Mouse (Mus musculus) lung, embryonic 14.5 days (tissue): ENCODE results near the gene Pi4k2a. TPM values are rescaled to one million over a fixed set of nuclear protein-coding genes. Genes with fewer than 3 reads are reported as not detected.
A peak's percentile ranks its signal among the peaks of the same experiment; 100 is the strongest.

Source experiments
- ATAC-seq: fragments of 200-750 bp; cut with Nextera tagmentation; 2 replicates; pipeline ENCODE4 v1.8.0; 2017; ENCODE audit warnings: mild to moderate bottlenecking, moderate TSS enrichment, moderate library complexity; ENCODE audit not compliant: insufficient read depth
- DNase-seq: peaks from one replicate; pipeline ENCODE4 v3.0.0-alpha.2; 2015
- H3K27ac ChIP-seq: fragments of 300-500 bp; sonication (generic); 2 replicates; pipeline ENCODE4 v1.5.1; 2014; ENCODE audit warnings: low read depth, mild to moderate bottlenecking, moderate library complexity
- H3K27me3 ChIP-seq: fragments of 300-500 bp; sonication (generic); 2 replicates; pipeline ENCODE4 v1.6.1; 2014; ENCODE audit warnings: low read length, control low read depth; ENCODE audit not compliant: insufficient read depth
- H3K36me3 ChIP-seq: fragments of 300-500 bp; sonication (generic); 2 replicates; pipeline ENCODE4 v1.6.1; 2014; ENCODE audit warnings: control low read depth; ENCODE audit not compliant: insufficient read depth
- H3K4me1 ChIP-seq: fragments of 300-500 bp; sonication (generic); 2 replicates; pipeline ENCODE4 v1.6.1; 2014; ENCODE audit warnings: antibody characterized with exemption, control low read depth; ENCODE audit not compliant: insufficient read depth
- H3K4me2 ChIP-seq: fragments of 300-500 bp; sonication (generic); 2 replicates; pipeline ENCODE4 v1.6.1; 2014; ENCODE audit warnings: mild to moderate bottlenecking
- H3K4me3 ChIP-seq: fragments of 300-500 bp; sonication (generic); 2 replicates; pipeline ENCODE4 v1.5.1; 2014; ENCODE audit warnings: low read depth, low read length
- H3K9ac ChIP-seq: fragments of 300-500 bp; sonication (generic); 2 replicates; pipeline ENCODE4 v1.6.1; 2014
- H3K9me3 ChIP-seq: fragments of 300-500 bp; sonication (generic); 2 replicates; pipeline ENCODE4 v1.6.1; 2016; ENCODE audit warnings: low read depth, low read length, control low read depth
- CTCF ChIP-seq: IDR thresholded peaks from 2 replicates; pipeline ENCODE4 v1.5.1; 2016; ENCODE audit warnings: antibody characterized with exemption, low read depth
- WGBS: fragments of 180-500 bp; shearing (Covaris S2); extraction: QIAGEN DNeasy Blood & Tissue Kit; methylation state at CpG from one replicate; pipeline ENCODE4 v1.1.7; 2014; 5-methylcytosine and 5-hydroxymethylcytosine counted together
- polyA plus RNA-seq: library from polyadenylated mRNA; unstranded; fragments of >200 nt; fragmentation: Nextera tagmentation; extraction: Ambion mirVana; gene quantifications from 2 replicates; pipeline ENCODE4 v1.2.1, GENCODE M21; 2014

The Pi4k2a gene
- polyA plus RNA-seq, 1 experiment from 2014 or later, result 34.3 TPM

DNA sequence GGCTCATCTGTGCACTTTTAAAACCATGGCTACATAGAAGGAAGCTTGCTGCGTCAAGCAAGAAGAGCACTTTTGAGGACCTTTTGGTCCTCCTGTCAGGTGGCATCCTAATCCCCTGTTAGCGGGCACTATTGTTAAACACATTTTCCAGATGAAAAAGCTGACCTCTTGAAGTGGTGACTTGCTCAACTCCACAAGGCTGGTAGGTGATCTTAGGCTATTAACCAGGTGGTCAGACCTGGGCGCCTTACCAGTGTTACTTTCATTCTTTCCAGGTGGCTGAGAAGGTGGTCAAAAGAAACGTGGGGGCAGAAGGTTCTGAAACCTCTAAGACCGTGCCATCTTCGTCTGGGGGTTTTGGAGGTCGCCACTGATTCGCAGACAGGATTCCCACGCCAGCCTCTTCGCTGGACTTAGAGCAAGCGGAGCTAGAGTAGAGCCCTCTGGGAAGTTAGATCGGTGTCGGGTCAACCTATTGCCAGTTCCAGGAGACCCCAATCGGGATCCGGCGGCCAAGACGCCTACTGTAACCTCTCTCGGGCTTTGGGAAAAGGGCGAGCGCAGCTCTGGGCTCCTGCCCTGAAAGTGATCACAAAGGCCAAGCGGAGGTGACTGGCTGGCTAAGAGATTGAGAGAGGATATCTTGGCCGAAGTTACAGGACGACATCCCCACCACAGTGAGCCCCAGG is 37.9 kb downstream of the Pi4k2a start:
- 4% methylated on average over 23 of the region's 23 CpGs for WGBS
- no peak for TF ChIP-seq CTCF

GRCm38 (mm10) chr19:42128787-42129508 is 38.7 kb downstream of the Pi4k2a start, which contains the start of gene Avpi1:
TSS of gene Avpi1 (minus strand) at chr19:42129059.
- ATAC-seq (peak; percentile 97), DNase-seq (peak; percentile 99)
- H3K27ac ChIP-seq, result peak within 1 kb of the TSS; percentile 90
- WGBS, result under 1% methylated on average over 54 of the region's 54 CpGs
- H3K27me3 ChIP-seq, result no peaks in the 10 kb centered on the region
- peak within 1 kb of the TSS; percentile 80 for H3K9ac ChIP-seq
- H3K4me2 ChIP-seq, result peak within 1 kb of the TSS; percentile 98
- no peaks in the 10 kb centered on the region for H3K9me3 ChIP-seq
- peaks cover 10% of the 10 kb centered on the region; the same call in 1 of the 2 replicates for H3K4me1 ChIP-seq
- no peak for TF ChIP-seq CTCF
- peak within 1 kb of the TSS; percentile 66 for H3K4me3 ChIP-seq
- peaks cover 11% of the 10 kb centered on the region for H3K36me3 ChIP-seq

More for the DNA sequence above, 37.9 kb downstream of the Pi4k2a start:
- peaks cover 19% of the 10 kb centered on the region for H3K36me3 ChIP-seq
- no peaks in the 10 kb centered on the region for H3K9me3 ChIP-seq
- H3K4me2 ChIP-seq, result peak overlapping the region; percentile 98
- H3K4me3 ChIP-seq, result peak overlapping the region; percentile 66
- H3K27ac ChIP-seq, result peak overlapping the region; percentile 89
- H3K9ac ChIP-seq, result peak overlapping the region; percentile 80
- H3K4me1 ChIP-seq, result peaks cover 10% of the 10 kb centered on the region; the same call in 1 of the 2 replicates
- no peaks in the 10 kb centered on the region for H3K27me3 ChIP-seq
- ATAC-seq (no peak; the same call in 1 of the 2 replicates), DNase-seq (peak; percentile 31)

DNA sequence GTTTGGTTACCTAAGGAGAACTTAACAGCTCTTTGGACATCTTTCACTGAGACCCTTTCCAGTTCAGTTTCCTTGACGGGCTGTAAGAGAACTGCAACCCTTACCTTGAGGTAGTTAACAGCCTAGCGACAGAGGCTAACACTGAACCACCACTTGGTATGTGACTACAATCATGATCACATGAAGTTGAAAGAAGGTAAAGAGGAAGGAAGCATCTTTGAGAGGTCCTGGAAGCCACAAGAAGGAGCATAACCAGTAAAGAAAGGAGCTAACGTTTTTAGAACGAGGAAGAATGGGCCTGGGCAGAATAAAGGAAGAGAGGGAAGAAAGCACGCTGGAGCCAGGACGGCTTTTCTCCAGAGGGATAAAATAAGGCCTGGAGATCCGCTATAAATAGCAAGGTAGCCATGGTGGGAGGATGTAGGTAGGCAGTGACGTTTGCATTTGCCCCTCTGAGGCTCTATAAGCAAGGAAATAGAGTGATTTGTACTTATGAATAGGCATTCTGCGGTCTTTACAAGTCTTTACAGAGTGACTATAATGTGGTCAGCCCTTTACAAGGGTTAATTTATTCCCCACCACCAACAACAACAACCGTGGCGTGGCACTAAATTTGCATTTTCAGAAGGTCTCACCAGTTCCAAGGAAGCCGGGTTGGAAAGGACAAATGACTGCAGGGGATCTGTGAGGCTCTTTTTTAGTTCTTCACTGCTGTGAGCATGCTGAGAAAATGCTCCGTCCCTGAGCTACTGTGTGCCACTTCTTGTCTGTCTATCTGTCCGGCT is 39.4 kb downstream of the Pi4k2a start:
- peaks cover 4% of the 10 kb centered on the region; the same call in 1 of the 2 replicates for H3K36me3 ChIP-seq
- H3K4me1 ChIP-seq, result peaks cover 10% of the 10 kb centered on the region; the same call in 1 of the 2 replicates
- H3K4me2 ChIP-seq, result peak overlapping the region; percentile 98
- ATAC-seq, result peak; percentile 10; the same call in 1 of the 2 replicates
- peak overlapping the region; percentile 44 for H3K9ac ChIP-seq
- peak overlapping the region; percentile 90 for H3K27ac ChIP-seq
- 37% methylated on average over 14 of the region's 14 CpGs for WGBS
- H3K27me3 ChIP-seq, result no peaks in the 10 kb centered on the region
- TF ChIP-seq CTCF, result no peak
- H3K4me3 ChIP-seq, result peak overlapping the region; percentile 66
- H3K9me3 ChIP-seq, result no peaks in the 10 kb centered on the region
- no peak for DNase-seq

- DNase-seq (no peak), ATAC-seq (no peak)
- no peak for TF ChIP-seq CTCF
- Histone ChIP-seq H3K4me3 (no peak overlapping the region), H3K4me2 (no peak overlapping the region), H3K9me3 (no peaks in the 10 kb centered on the region), H3K9ac (no peak overlapping the region), H3K36me3 (no peaks in the 10 kb centered on the region), H3K27me3 (no peaks in the 10 kb centered on the region), H3K27ac (no peak overlapping the region), H3K4me1 (peaks cover 10% of the 10 kb centered on the region; the same call in 1 of the 2 replicates)
- WGBS, result 53% methylated on average over 3 of the region's 3 CpGs
Observed at GRCm38 (mm10) chr19:42130294-42130606, 40.0 kb downstream of the Pi4k2a start.

GRCm38 (mm10) chr19:42131101-42131500 is 40.8 kb downstream of the Pi4k2a start:
- TF ChIP-seq CTCF, result no peak
- H3K9ac ChIP-seq, result no peak overlapping the region
- no peaks in the 10 kb centered on the region for H3K27me3 ChIP-seq
- H3K4me3 ChIP-seq, result no peak overlapping the region
- no peaks in the 10 kb centered on the region for H3K36me3 ChIP-seq
- H3K9me3 ChIP-seq, result no peaks in the 10 kb centered on the region
- whole genome bisulfite sequencing, result 57% methylated on average over 5 of the region's 5 CpGs
- DNase-seq (no peak), ATAC-seq (no peak)
- H3K27ac ChIP-seq, result no peak overlapping the region
- H3K4me1 ChIP-seq, result peaks cover 10% of the 10 kb centered on the region; the same call in 1 of the 2 replicates
- H3K4me2 ChIP-seq, result no peak overlapping the region

- no peaks in the 10 kb centered on the region for H3K36me3 ChIP-seq
- no peak overlapping the region for H3K4me2 ChIP-seq
- H3K27ac ChIP-seq, result no peak overlapping the region
- ATAC-seq (no peak), DNase-seq (no peak)
- TF ChIP-seq CTCF, result no peak
- no peaks in the 10 kb centered on the region for H3K27me3 ChIP-seq
- no peaks in the 10 kb centered on the region for H3K4me1 ChIP-seq
- H3K9ac ChIP-seq, result no peak overlapping the region
- H3K9me3 ChIP-seq, result no peaks in the 10 kb centered on the region
- no peak overlapping the region for H3K4me3 ChIP-seq
Observed at GRCm38 (mm10) chr19:42135070-42135469, 44.8 kb downstream of the Pi4k2a start.
